Mouse (Mus musculus) megakaryocyte, embryonic 14.5 days (primary cell): ENCODE data around the gene Gm14139.

Experiments used
- FLI1 ChIP-seq: IDR thresholded peaks from 2 replicates; pipeline ENCODE4 v1.6.1; 2012; ENCODE audit warnings: low read length, inconsistent platforms, mixed read lengths
- GATA1 ChIP-seq: IDR thresholded peaks from 3 replicates; pipeline ENCODE4 v1.6.1; 2012; ENCODE audit warnings: mixed read lengths, low read length, inconsistent platforms, borderline replicate concordance

GRCm38 (mm10) chr2:150173833-150174232 is 7.7 kb upstream of the Gm14139 start:
- no peak for TF ChIP-seq GATA1
- TF ChIP-seq FLI1: no peak
